Mouse (Mus musculus): ENCODE results near the gene Angel1.

Gene Angel1

DNA sequence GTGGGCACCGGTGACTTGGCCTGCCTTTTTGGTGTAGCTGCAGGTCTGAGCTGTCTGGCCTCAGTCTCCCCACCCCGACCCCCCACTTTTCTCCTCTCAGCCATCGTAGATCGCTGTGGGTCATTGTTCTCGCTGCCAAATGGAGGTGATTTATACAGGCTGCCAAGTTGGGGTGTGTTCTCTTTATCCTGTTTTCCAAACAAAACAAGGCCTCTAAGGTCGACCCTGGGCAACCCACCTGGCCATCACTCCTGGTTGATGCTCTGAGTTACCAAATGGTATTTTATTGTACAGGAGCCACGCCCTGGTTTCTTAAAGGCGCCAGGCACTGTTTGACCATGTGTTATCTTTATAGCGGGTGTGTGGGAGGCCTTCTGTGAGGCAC, 46.7 kb downstream of the Angel1 start:
- no peak for DNase-seq (ENCODE audit: inconsistent ontology term)

DNA sequence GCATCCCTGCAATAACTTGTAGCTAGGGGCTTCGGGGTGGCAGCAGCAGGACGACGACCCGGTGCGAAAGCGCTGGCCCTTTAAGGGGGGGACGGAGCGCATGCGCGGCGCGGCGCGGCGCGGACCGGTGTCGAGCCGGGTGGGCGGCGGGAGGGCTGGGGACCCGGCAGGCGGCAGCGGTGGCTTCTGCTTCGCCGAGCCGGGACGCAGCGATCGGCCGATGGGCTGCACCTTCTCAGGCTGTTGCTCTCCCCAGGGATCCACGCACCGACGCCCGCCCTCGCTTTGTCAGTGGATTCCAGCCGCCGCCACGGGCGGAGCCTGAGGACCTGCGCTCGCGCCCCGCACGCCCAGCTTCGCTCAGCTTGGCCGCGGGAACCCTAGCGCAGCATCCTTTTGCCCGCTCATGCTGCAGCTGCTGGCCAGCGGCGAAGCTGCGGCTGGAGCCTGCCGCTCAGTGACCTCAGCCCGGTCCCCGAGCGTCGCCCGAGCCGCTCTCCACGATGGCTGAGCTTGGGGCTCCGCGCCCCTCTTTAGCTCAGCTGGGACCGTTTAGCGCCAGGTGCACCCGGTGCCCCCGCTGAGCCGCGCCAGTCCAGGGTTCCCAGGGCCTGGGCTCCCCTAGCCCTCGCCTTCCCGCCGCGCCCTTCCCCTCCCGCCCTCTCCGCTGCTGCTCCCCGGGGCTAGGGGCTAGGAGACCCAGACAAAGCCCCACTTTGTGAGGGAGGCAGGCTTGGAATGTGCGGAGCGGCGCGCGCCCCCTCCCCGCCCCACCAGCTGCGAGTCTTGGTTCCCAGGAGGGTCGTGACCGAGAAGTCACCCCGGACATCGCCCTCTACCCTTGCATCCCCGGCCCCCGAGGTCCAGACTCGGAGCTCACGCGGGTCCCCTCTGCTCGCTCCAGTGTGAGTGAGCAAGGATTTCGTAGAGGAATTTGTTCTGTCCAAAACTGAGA, 47.4 kb downstream of the Angel1 start, which contains the start of gene Vash1:
Gene Vash1 (plus strand): TSS at position 110 of the 955 bp plus-strand sequence.
- peak; percentile 79 for DNase-seq (ENCODE audit: inconsistent ontology term)

- DNase-seq (ENCODE audit: inconsistent ontology term) = no peak
Observed at GRCm38 (mm10) chr12:86672507-86672906, 53.8 kb downstream of the Angel1 start.

DNA sequence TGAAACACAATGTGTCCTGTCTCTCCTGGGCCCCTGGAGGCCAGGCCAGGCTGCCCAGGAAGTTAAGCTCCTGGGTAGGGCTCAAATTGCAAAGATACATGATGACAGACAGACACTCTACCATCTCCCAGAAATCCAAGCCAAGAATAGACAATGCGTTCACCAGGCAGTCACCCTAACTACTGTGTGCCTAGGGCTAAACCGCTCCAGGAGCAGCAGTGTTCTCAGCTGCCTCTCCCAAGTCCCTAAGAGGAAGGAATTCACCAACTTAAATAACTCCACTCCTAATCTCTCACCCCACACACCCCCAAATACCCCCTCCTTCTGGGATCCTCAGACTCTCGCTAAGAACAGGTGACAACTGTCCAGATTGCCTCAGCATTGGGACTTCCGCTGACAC, 54.2 kb downstream of the Angel1 start:
- no peak for DNase-seq (ENCODE audit: inconsistent ontology term)

- DNase-seq (ENCODE audit: inconsistent ontology term) = no peak
Observed at GRCm38 (mm10) chr12:86668404-86668803, 57.9 kb downstream of the Angel1 start.

- peak; percentile 30 for DNase-seq (ENCODE audit: inconsistent ontology term)
Observed at GRCm38 (mm10) chr12:86665656-86666055, 60.6 kb downstream of the Angel1 start.

GRCm38 (mm10) chr12:86660466-86660865, 65.8 kb downstream of the Angel1 start:
- DNase-seq (ENCODE audit: inconsistent ontology term) = no peak

GRCm38 (mm10) chr12:86659447-86659968, 66.8 kb downstream of the Angel1 start:
- peak; percentile 19 for DNase-seq (ENCODE audit: inconsistent ontology term)

DNA sequence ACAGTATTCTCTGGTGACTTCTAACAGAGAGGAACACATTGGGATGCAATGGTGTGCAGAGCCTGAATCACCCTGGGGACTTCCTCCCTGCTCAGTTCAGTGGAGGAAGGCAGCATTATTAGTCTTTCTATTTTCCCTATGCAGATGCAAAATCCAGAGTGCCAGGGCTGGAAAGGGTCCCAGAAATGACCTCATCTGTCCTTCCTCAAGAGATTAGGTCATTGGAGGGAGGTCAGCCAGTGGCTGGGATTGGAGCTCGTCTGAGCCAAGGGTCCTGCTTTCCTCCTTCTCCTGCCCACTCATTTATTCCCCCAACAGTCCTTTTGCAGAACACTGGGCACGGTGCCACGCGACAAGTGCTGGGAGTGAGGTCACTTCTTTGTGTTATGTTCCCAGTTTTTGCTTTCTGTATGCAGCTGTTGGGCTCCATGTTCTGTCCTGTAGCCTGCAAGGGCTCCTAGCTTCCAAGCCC, 73.7 kb downstream of the Angel1 start:
- DNase-seq (ENCODE audit: inconsistent ontology term) = peak; percentile 93

- no peak for DNase-seq (ENCODE audit: inconsistent ontology term)
Observed at GRCm38 (mm10) chr12:86651301-86651860, 74.9 kb downstream of the Angel1 start.
